Mouse (Mus musculus): ENCODE measurements around the gene Defb25. TPM values are rescaled to one million over a fixed set of nuclear protein-coding genes. Genes with fewer than 3 reads are reported as not detected.
A peak's percentile ranks its signal among the peaks of the same experiment; 100 is the strongest.

Defb25 gene
- total and polyA plus RNA-seq, 2 experiments, result not detected

DNA sequence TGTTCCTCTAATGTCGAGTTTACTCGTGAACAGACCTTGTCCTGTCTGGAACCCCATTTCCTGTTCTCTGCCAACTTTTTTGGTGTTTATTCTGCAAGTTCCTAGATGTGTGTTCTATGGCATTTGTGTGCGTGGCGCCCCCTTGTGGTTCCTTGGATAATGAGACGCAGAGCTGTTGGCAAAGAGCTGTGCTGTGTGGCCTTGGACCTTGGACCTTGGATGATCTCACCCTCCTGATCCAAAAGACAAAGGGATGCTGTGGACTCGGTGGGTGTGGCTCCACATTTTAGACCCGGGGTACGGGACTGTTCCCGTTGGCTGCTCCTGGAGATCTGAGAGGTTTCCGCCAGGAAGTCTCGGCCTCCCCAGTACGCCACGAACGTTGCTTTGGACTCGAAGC is 18.8 kb downstream of the Defb25 start, which contains the start of gene Defb36:
Defb36 (plus strand) TSS at position 271 of the 400 bp plus-strand sequence.
- TF ChIP-seq POLR2A (IDR thresholded peaks at IDR 0.05; ENCODE audit: extremely low read depth, insufficient read depth, low read length) (no peak), CTCF (IDR thresholded peaks at IDR 0.05; ENCODE audit: low read depth, low read length) (peak; percentile 47)
- Histone ChIP-seq H3K27me3 (ENCODE audit: control insufficient read depth, insufficient read depth, low read length) (no peaks in the 10 kb centered on the region), H3K4me1 (ENCODE audit: control insufficient read depth, insufficient read depth, low read length) (no peaks in the 10 kb centered on the region), H3K9ac (ENCODE audit: low read depth, low read length) (no peak within 1 kb of the TSS), H3K27ac (replicated peaks; ENCODE audit: insufficient read depth, low read depth, low read length) (no peak within 1 kb of the TSS), H3K79me2 (ENCODE audit: control insufficient read depth, insufficient read depth, low read length) (no peaks in the 10 kb centered on the region), H3K4me3 (ENCODE audit: insufficient read depth, low read depth, low read length) (no peak within 1 kb of the TSS), H3K36me3 (ENCODE audit: control insufficient read depth, insufficient read depth, low read length) (no peaks in the 10 kb centered on the region)
- WGBS, result 69% methylated on average over 15 of the region's 15 CpGs
- DNase-seq (ENCODE audit: extremely low read depth, low read depth, low spot score), result no peak

DNA sequence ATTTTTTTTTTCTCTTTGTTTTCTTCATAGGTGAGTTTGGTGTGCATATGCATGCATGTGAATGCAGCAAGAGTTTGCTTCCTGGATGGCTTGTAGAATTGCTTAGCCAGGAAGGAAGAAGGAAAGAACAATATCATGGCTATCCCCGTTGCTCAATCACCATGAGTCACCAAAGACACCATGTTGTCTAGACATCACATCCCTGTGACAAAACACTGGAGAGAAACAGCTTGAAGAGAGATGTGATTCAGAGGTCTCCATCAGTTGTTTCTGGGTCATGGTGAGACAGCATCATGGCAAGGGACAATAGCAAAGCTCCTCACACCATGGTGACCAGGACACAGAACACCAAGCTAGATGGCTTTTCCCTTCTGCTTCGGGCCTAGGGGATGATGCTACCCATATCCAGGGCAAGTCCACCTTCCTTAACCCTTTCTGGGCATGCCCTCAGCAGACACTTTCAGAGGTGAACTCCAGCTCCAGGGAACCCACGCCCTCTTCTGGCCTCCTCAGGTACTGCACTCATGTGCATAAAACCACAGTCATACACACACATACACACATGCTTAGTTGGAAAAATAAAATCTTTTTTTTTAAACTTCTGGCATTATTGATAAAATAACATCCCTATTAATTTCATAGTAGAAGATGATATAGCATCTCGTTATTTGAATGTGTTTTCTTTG is 21.4 kb downstream of the Defb25 start:
- Histone ChIP-seq H3K4me3 (ENCODE audit: insufficient read depth, low read depth, low read length) (no peak overlapping the region), H3K27me3 (ENCODE audit: control insufficient read depth, insufficient read depth, low read length) (no peaks in the 10 kb centered on the region), H3K79me2 (ENCODE audit: control insufficient read depth, insufficient read depth, low read length) (no peaks in the 10 kb centered on the region), H3K4me1 (ENCODE audit: control insufficient read depth, insufficient read depth, low read length) (no peaks in the 10 kb centered on the region), H3K9ac (ENCODE audit: low read depth, low read length) (no peak overlapping the region), H3K27ac (replicated peaks; ENCODE audit: insufficient read depth, low read depth, low read length) (no peak overlapping the region), H3K36me3 (ENCODE audit: control insufficient read depth, insufficient read depth, low read length) (no peaks in the 10 kb centered on the region)
- 70% methylated on average over 4 of the region's 4 CpGs for WGBS
- DNase-seq (ENCODE audit: extremely low read depth, low read depth, low spot score), result no peak
- TF ChIP-seq POLR2A (IDR thresholded peaks at IDR 0.05; ENCODE audit: extremely low read depth, insufficient read depth, low read length) (no peak), CTCF (IDR thresholded peaks at IDR 0.05; ENCODE audit: low read depth, low read length) (peak; percentile 34; the same call in 1 of the 2 replicates)

DNA sequence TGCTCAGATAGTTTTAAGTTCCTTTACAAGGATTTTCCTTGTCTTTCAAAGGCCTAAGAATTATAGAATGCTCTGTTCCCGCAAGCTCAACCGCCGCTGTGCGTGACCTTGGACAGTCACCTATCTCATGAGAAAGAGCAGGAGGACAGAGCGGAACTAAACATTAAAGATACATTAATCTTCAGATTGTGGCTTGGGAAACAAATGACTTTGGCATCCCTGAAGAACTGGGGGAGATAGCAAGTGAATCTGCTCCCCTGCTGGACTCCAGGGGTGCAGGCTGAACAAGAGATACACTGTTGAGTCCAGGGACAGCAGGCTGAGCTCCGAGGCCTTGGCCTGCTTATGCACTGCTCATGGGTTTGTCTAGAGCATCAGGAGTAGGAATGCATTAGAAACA is 22.8 kb downstream of the Defb25 start:
- 77% methylated on average over 6 of the region's 6 CpGs for WGBS
- H3K27ac ChIP-seq (replicated peaks; ENCODE audit: insufficient read depth, low read depth, low read length), result no peak overlapping the region

DNA sequence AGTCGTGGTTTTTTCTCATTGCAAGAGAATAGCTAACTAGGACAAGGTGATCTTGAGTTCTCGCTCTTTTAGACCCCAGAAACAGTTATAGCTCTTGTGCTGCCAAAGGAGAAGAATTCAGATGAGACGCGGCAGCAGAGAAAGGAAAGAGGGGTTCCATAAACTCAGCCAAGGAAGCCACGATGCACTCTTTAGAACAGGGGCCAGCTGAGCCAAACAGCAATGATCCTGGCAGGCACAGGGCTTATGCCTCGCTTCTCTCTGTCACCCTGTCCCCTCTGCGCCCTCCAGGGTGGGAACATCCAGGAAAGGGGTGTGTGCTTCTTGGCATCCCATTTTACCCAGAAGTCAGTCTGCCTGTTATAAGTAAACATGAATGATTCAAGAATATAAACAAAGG is 23.6 kb downstream of the Defb25 start, which contains the start of gene Defb45:
Defb45 (minus strand) TSS at position 101 of the 400 bp plus-strand sequence.
- H3K4me1 ChIP-seq (ENCODE audit: control insufficient read depth, insufficient read depth, low read length), result no peaks in the 10 kb centered on the region
- no peaks in the 10 kb centered on the region for H3K27me3 ChIP-seq (ENCODE audit: control insufficient read depth, insufficient read depth, low read length)
- no peak within 1 kb of the TSS for H3K4me3 ChIP-seq (ENCODE audit: insufficient read depth, low read depth, low read length)
- no peak within 1 kb of the TSS for H3K27ac ChIP-seq (replicated peaks; ENCODE audit: insufficient read depth, low read depth, low read length)
- no peak within 1 kb of the TSS for H3K9ac ChIP-seq (ENCODE audit: low read depth, low read length)
- H3K79me2 ChIP-seq (ENCODE audit: control insufficient read depth, insufficient read depth, low read length), result no peaks in the 10 kb centered on the region
- no peak for DNase-seq (ENCODE audit: extremely low read depth, low read depth, low spot score)
- no peak for TF ChIP-seq CTCF (IDR thresholded peaks at IDR 0.05; ENCODE audit: low read depth, low read length)
- TF ChIP-seq POLR2A (IDR thresholded peaks at IDR 0.05; ENCODE audit: extremely low read depth, insufficient read depth, low read length), result no peak
- WGBS, result 63% methylated on average over 7 of the region's 7 CpGs
- no peaks in the 10 kb centered on the region for H3K36me3 ChIP-seq (ENCODE audit: control insufficient read depth, insufficient read depth, low read length)

More for the DNA sequence above, 22.8 kb downstream of the Defb25 start:
- no peaks in the 10 kb centered on the region for H3K36me3 ChIP-seq (ENCODE audit: control insufficient read depth, insufficient read depth, low read length)
- H3K4me1 ChIP-seq (ENCODE audit: control insufficient read depth, insufficient read depth, low read length), result no peaks in the 10 kb centered on the region
- no peaks in the 10 kb centered on the region for H3K27me3 ChIP-seq (ENCODE audit: control insufficient read depth, insufficient read depth, low read length)
- DNase-seq (ENCODE audit: extremely low read depth, low read depth, low spot score), result no peak
- H3K79me2 ChIP-seq (ENCODE audit: control insufficient read depth, insufficient read depth, low read length), result no peaks in the 10 kb centered on the region
- H3K4me3 ChIP-seq (ENCODE audit: insufficient read depth, low read depth, low read length), result no peak overlapping the region
- no peak for TF ChIP-seq POLR2A (IDR thresholded peaks at IDR 0.05; ENCODE audit: extremely low read depth, insufficient read depth, low read length)
- no peak for TF ChIP-seq CTCF (IDR thresholded peaks at IDR 0.05; ENCODE audit: low read depth, low read length)
- no peak overlapping the region for H3K9ac ChIP-seq (ENCODE audit: low read depth, low read length)

DNA sequence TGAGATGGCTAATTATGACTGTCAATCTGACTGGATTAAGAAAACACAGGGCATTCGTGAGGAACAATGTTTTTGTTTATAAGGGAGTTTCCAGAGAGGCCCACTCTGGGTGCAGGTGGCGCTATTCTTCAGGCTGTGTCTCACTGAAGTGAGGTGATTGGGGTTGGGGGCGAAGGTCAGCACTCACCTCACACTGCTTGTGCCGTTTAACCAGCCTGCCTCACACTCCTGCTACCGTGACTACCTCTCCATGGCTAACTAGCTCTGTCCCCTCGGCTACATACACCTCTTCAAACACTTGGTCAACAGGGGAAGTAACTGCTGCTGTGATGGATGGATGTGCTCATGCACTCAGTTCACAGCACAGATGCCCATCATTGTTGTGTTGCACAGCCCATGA is 33.8 kb downstream of the Defb25 start:
- no peak for TF ChIP-seq CTCF (IDR thresholded peaks at IDR 0.05; ENCODE audit: low read depth, low read length)
- TF ChIP-seq POLR2A (IDR thresholded peaks at IDR 0.05; ENCODE audit: extremely low read depth, insufficient read depth, low read length), result no peak
- WGBS, result 50% methylated on average over 6 of the region's 6 CpGs
- Histone ChIP-seq H3K4me3 (ENCODE audit: insufficient read depth, low read depth, low read length) (no peak overlapping the region), H3K27ac (replicated peaks; ENCODE audit: insufficient read depth, low read depth, low read length) (no peak overlapping the region), H3K27me3 (ENCODE audit: control insufficient read depth, insufficient read depth, low read length) (no peaks in the 10 kb centered on the region), H3K36me3 (ENCODE audit: control insufficient read depth, insufficient read depth, low read length) (no peaks in the 10 kb centered on the region), H3K79me2 (ENCODE audit: control insufficient read depth, insufficient read depth, low read length) (no peaks in the 10 kb centered on the region), H3K9ac (ENCODE audit: low read depth, low read length) (no peak overlapping the region), H3K4me1 (ENCODE audit: control insufficient read depth, insufficient read depth, low read length) (no peaks in the 10 kb centered on the region)
- DNase-seq (ENCODE audit: extremely low read depth, low read depth, low spot score), result no peak

DNA sequence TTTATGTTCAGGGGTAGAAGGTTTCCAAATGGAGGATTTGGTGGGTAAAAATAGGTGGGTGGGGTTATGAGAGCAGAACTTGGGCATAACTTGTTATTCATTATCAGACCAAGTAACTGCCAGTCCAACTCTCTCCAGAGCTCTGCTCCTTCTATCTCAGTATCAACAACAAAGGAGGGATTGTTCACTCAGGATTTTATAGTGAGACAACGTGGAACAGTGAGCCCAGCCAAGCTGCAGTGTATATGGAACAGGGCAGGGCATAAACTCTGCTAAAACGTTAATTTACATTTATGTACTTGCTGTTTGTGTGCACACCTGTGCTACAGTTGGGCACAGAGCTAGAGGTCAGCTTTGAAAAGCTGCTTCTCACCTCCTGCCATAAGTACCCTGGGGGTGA is 34.4 kb downstream of the Defb25 start:
- no peak overlapping the region for H3K27ac ChIP-seq (replicated peaks; ENCODE audit: insufficient read depth, low read depth, low read length)
- 55% methylated on average over 2 of the region's 2 CpGs for WGBS
- DNase-seq (ENCODE audit: extremely low read depth, low read depth, low spot score), result no peak
- H3K79me2 ChIP-seq (ENCODE audit: control insufficient read depth, insufficient read depth, low read length), result no peaks in the 10 kb centered on the region
- H3K4me1 ChIP-seq (ENCODE audit: control insufficient read depth, insufficient read depth, low read length), result no peaks in the 10 kb centered on the region
- H3K27me3 ChIP-seq (ENCODE audit: control insufficient read depth, insufficient read depth, low read length), result no peaks in the 10 kb centered on the region
- TF ChIP-seq POLR2A (IDR thresholded peaks at IDR 0.05; ENCODE audit: extremely low read depth, insufficient read depth, low read length) (no peak), CTCF (IDR thresholded peaks at IDR 0.05; ENCODE audit: low read depth, low read length) (no peak)
- H3K4me3 ChIP-seq (ENCODE audit: insufficient read depth, low read depth, low read length), result no peak overlapping the region
- H3K9ac ChIP-seq (ENCODE audit: low read depth, low read length), result no peak overlapping the region
- H3K36me3 ChIP-seq (ENCODE audit: control insufficient read depth, insufficient read depth, low read length), result no peaks in the 10 kb centered on the region

Measured in liver, adult 2 months (tissue).